Mouse (Mus musculus) megakaryocyte, embryonic 14.5 days (primary cell): ENCODE measurements around the gene Ppfia2.

Experiments used
- FLI1 ChIP-seq: IDR thresholded peaks from 2 replicates; pipeline ENCODE4 v1.6.1; 2012; ENCODE audit warnings: low read length, inconsistent platforms, mixed read lengths
- GATA1 ChIP-seq: IDR thresholded peaks from 3 replicates; pipeline ENCODE4 v1.6.1; 2012; ENCODE audit warnings: mixed read lengths, low read length, inconsistent platforms, borderline replicate concordance

DNA sequence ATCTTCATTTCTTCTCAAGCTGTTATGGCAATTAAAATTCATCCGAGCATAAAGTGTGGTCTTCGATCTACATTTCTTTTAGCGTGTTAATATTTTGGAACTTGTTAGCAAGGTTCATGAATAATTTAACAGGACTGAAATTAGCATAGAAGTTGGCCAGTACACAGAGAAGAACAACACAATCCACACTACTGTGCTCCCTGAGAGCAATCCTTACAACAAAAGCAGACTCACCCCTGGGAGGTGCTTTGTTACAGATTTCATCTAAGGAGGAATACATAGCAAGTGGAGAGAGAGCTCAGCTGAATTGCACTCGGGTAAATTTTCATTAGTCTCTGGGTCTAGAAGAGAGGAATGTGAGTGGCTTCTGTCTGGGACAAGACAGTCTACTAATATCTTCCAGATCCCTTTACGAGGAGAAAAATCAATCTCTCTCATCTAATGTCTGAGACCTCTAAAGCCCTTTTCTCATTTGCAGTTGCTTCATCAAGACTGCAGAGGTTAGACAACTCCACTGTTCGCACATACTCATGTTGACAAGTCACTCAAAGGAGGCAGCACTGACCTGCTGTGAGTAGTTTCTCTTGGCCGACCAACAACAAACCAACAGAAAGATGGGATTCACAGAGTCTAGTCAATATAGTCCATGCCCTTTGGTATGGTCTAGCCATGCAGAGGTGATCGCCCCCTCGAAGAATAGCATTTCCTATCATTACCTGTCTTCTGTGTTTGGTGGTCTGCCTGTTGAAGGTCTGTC, 458.6 kb downstream of the Ppfia2 start:
- TF ChIP-seq GATA1 (no peak), FLI1 (no peak)
